Mouse (Mus musculus) limb, embryonic 13.5 days (tissue): ENCODE results near the gene Maml2. TPM values are rescaled to one million over a fixed set of nuclear protein-coding genes. Genes with fewer than 3 reads are reported as not detected.
"Not testable (repeated sequence)": the region's sequence is repeated elsewhere in the genome, so short reads cannot be mapped to it uniquely, and the experiment has no call there.

Experiments used
- ATAC-seq: fragments of 200-750 bp; cut with Nextera tagmentation; 2 replicates; pipeline ENCODE4 v1.8.0; 2017; ENCODE audit warnings: low read depth, moderate number of reproducible peaks, moderate TSS enrichment; ENCODE audit not compliant: low FRiP score
- H3K27ac ChIP-seq: fragments of 300-500 bp; sonication (generic); 2 replicates; pipeline ENCODE4 v1.5.1; 2015; ENCODE audit warnings: inconsistent platforms, mild to moderate bottlenecking, moderate library complexity
- H3K27me3 ChIP-seq: fragments of 300-500 bp; sonication (generic); 2 replicates; pipeline ENCODE4 v1.6.1; 2015; ENCODE audit warnings: mild to moderate bottlenecking, inconsistent platforms
- H3K36me3 ChIP-seq: fragments of 300-500 bp; sonication (generic); 2 replicates; pipeline ENCODE4 v1.6.1; 2015; ENCODE audit warnings: inconsistent platforms, mild to moderate bottlenecking, moderate library complexity
- H3K4me1 ChIP-seq: fragments of 300-500 bp; sonication (generic); 2 replicates; pipeline ENCODE4 v1.6.1; 2015; ENCODE audit warnings: inconsistent platforms
- H3K4me2 ChIP-seq: fragments of 300-500 bp; sonication (generic); replicated peaks from 2 replicates; pipeline ENCODE4 v1.6.1; 2015; ENCODE audit warnings: inconsistent platforms, mild to moderate bottlenecking, moderate library complexity
- H3K4me3 ChIP-seq: fragments of 300-500 bp; sonication (generic); 2 replicates; pipeline ENCODE4 v1.5.1; 2015; ENCODE audit warnings: moderate library complexity, mild to moderate bottlenecking, inconsistent platforms
- H3K9ac ChIP-seq: fragments of 300-500 bp; sonication (generic); 2 replicates; pipeline ENCODE4 v1.6.1; 2015; ENCODE audit warnings: mild to moderate bottlenecking, inconsistent platforms
- H3K9me3 ChIP-seq: fragments of 300-500 bp; sonication (generic); 2 replicates; pipeline ENCODE4 v1.6.1; 2016; ENCODE audit warnings: inconsistent platforms
- WGBS: fragments of 180-500 bp; shearing (Covaris S2); methylation state at CpG from one replicate; pipeline ENCODE4 v1.1.7; 2015; 5-methylcytosine and 5-hydroxymethylcytosine counted together
- microRNA-seq: library from miRNA; unstranded; fragments of <30 nt; microRNA quantifications from one replicate; pipeline ENCODE4, GENCODE M21; 2016
- polyA plus RNA-seq: library from polyadenylated mRNA; unstranded; fragments of >200 nt; fragmentation: Nextera tagmentation; extraction: Ambion mirVana; gene quantifications from 2 replicates; pipeline ENCODE4 v1.2.1, GENCODE M21; 2015

The Maml2 gene
- polyA plus RNA-seq, 1 experiment from 2014 or later, result 15.9 TPM

DNA sequence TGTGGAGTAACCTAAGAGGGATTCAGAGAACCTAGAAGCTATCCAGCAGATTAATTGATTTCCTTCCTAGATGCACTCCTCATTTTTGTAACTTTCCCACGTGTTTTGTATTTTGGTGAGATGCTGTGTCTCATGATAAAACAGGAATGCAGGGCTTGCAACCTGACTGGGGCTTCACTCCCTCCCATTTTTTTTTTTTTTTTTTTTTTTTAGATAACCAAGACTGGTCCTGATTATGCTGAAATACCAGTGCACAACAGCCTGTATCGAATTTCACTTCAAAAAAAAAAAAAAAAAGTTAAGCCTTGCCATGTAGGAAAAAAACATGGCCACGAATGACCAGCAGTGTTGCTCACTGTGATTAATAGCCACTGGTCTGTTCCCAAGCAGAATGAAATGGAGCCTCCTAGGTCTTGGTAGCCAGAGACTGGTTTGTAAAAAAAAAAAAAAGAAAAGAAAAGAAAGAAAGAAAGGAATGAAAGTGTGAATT, 409.4 kb downstream of the Maml2 start:
- H3K4me1 ChIP-seq, result no peaks in the 10 kb centered on the region
- no peak overlapping the region for H3K4me3 ChIP-seq
- WGBS, result 10% methylated on average over 3 of the region's 3 CpGs
- no peak overlapping the region for H3K9ac ChIP-seq
- no peak for ATAC-seq
- H3K4me2 ChIP-seq, result no peak overlapping the region
- H3K36me3 ChIP-seq, result peaks cover 42% of the 10 kb centered on the region
- no peaks in the 10 kb centered on the region for H3K9me3 ChIP-seq
- H3K27me3 ChIP-seq, result no peaks in the 10 kb centered on the region
- no peak overlapping the region for H3K27ac ChIP-seq

DNA sequence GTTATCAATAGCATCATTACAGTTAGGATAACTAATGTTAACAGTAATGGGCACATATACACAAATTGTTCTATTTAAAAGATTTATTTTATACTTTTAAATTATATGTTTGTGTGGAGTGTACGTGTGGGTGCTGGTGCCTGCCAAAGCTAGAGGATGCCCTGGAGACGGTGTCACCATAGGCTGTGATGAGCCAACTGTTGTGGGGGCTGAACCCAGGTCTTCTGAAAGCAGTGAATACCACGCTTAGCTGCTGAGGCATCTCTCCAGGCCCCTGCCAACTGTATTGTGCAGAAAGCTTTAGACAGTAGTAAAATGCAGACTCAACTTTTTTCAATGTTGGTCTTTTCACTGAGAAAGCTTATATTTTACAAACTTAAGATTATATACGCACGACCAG, 411.7 kb downstream of the Maml2 start:
- Histone ChIP-seq H3K9me3 (no peaks in the 10 kb centered on the region), H3K4me3 (no peak overlapping the region), H3K27me3 (no peaks in the 10 kb centered on the region), H3K4me1 (no peaks in the 10 kb centered on the region), H3K27ac (no peak overlapping the region), H3K4me2 (no peak overlapping the region), H3K9ac (no peak overlapping the region), H3K36me3 (peaks cover 20% of the 10 kb centered on the region)
- no peak for ATAC-seq
- WGBS, result 78% methylated on average over 5 of the region's 5 CpGs

- peak overlapping the region; percentile 38; the same call in 1 of the 2 replicates for H3K4me2 ChIP-seq
- WGBS, result 82% methylated on average over 2 of the region's 2 CpGs
Observed at GRCm38 (mm10) chr9:13715891-13716290, 418.1 kb downstream of the Maml2 start.

DNA sequence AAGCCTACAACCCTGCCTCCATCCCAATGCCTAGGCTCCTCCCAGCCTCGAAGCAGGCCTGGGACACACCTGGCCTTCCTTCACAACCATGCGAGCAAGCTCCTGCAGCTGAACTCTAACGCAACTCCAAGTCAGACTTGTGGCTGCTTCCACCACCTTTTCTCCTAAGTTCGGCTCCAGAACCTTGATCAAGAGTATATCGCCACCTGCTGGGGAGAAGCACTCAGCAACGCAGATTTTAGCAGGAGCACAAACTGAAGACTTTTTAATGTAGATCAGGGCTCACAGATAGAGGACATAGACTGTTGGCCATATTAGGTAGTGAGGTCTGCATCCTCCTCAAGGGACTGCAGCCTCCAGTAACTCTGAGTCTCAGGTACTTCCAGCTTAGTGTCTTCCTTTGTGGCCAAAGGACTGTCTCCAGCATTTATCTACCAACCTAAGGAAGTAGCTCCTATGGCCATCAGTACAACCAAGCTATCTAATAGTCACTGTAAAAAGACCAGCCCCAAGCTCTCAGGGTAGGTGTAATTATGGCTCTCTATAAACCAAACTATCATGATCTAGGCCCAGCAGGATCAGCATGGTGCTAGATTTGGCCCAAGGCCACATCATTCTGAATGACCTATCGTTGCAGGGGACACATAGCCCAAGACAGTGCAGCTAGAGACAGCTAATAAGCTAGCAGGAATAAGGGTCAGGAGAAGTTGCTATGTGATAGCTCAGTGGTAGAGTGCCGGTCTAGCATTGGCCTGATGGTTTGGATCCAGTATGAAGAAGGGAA, 418.8 kb downstream of the Maml2 start:
- Histone ChIP-seq H3K4me1 (no peaks in the 10 kb centered on the region), H3K27ac (no peak overlapping the region), H3K4me2 (peak overlapping the region; percentile 38; the same call in 1 of the 2 replicates), H3K9me3 (no peaks in the 10 kb centered on the region), H3K36me3 (no peaks in the 10 kb centered on the region), H3K27me3 (no peaks in the 10 kb centered on the region), H3K4me3 (no peak overlapping the region), H3K9ac (no peak overlapping the region)
- WGBS, result 23% methylated on average over 8 of the region's 8 CpGs
- peak; percentile 71 for ATAC-seq

More at GRCm38 (mm10) chr9:13715891-13716290, 418.1 kb downstream of the Maml2 start:
- not testable (repeated sequence) for ATAC-seq, H3K9ac ChIP-seq, H3K27ac ChIP-seq, H3K27me3 ChIP-seq, H3K9me3 ChIP-seq, H3K4me3 ChIP-seq, H3K36me3 ChIP-seq, H3K4me1 ChIP-seq

GRCm38 (mm10) chr9:13748404-13748797, 450.6 kb downstream of the Maml2 start, which contains the start of gene Mtmr2:
Gene Mtmr2, plus strand, starts transcription at chr9:13748410.
- H3K27me3 ChIP-seq, result no peaks in the 10 kb centered on the region
- H3K4me3 ChIP-seq, result peak within 1 kb of the TSS; percentile 98
- no peaks in the 10 kb centered on the region for H3K36me3 ChIP-seq
- H3K4me1 ChIP-seq, result peaks cover 14% of the 10 kb centered on the region
- ATAC-seq, result no peak
- WGBS, result 54% methylated on average over 2 of the region's 2 CpGs
- H3K27ac ChIP-seq, result peak within 1 kb of the TSS; percentile 92
- peak within 1 kb of the TSS; percentile 87 for H3K4me2 ChIP-seq
- H3K9ac ChIP-seq, result peak within 1 kb of the TSS; percentile 98
- no peaks in the 10 kb centered on the region for H3K9me3 ChIP-seq

DNA sequence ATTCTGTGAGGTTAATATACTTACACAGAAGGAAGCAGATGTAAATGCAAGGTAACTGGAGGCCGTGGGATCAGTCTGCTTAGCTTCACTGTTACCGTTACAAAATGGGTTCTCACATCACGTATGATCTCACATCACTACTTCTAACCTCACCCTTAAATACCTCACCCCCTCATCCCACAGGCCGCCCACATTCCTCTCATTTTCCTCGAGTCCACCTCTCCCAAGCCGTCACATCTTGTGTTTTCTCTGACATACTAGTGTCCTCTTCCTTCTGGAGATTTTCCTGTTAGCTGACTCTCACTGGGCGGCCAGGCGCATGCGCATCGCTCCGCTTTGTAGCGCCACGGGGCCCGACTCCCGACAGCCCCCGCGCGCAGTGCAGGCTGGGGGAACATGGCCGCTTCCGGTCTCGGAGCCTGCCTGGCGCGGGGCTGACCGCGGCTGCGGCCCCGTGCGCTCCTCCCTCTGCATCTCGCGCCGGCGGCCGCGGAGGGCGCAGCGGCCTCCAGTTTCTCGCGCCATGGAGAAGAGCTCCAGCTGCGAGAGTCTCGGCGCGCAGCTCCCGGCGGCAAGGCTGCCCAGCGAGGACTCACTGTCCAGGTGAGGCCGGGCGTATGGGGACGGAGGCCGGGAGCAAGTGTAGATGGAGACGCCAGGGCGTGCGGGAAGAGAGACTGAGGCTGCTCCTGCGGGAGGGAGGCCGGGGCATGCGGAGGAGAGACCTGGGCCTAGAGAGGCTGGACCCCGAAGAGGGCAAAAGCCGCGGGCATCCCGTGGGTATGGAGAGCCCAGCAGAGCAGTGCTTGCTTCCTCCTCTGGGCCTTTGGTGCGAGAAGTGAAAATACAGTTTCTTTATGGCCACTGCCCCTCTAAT, 451.3 kb downstream of the Maml2 start:
- Histone ChIP-seq H3K36me3 (no peaks in the 10 kb centered on the region; the same call in 1 of the 2 replicates), H3K4me3 (peak overlapping the region; percentile 98), H3K27me3 (no peaks in the 10 kb centered on the region), H3K27ac (peak overlapping the region; percentile 92), H3K9ac (peak overlapping the region; percentile 98), H3K4me1 (peaks cover 14% of the 10 kb centered on the region), H3K9me3 (peaks cover 5% of the 10 kb centered on the region; the same call in 1 of the 2 replicates), H3K4me2 (peak overlapping the region; percentile 87)
- 2% methylated on average over 58 of the region's 60 CpGs for WGBS
- peak; percentile 99 for ATAC-seq

GRCm38 (mm10) chr9:13749675-13749998, 451.9 kb downstream of the Maml2 start:
- Histone ChIP-seq H3K9me3 (peaks cover 5% of the 10 kb centered on the region; the same call in 1 of the 2 replicates), H3K9ac (peak overlapping the region; percentile 98), H3K4me1 (peaks cover 14% of the 10 kb centered on the region), H3K4me3 (peak overlapping the region; percentile 98), H3K4me2 (peak overlapping the region; percentile 87), H3K27ac (peak overlapping the region; percentile 92), H3K36me3 (no peaks in the 10 kb centered on the region; the same call in 1 of the 2 replicates), H3K27me3 (no peaks in the 10 kb centered on the region)
- no peak for ATAC-seq
- WGBS, result 9% methylated on average over 7 of the region's 7 CpGs

GRCm38 (mm10) chr9:13752543-13752942, 454.8 kb downstream of the Maml2 start:
- ATAC-seq, result no peak
- WGBS, result 83% methylated on average over 4 of the region's 4 CpGs

More at GRCm38 (mm10) chr9:13752543-13752942, 454.8 kb downstream of the Maml2 start:
- Histone ChIP-seq H3K27ac (no peak overlapping the region), H3K4me3 (no peak overlapping the region), H3K4me2 (no peak overlapping the region), H3K27me3 (no peaks in the 10 kb centered on the region), H3K36me3 (no peaks in the 10 kb centered on the region; the same call in 1 of the 2 replicates), H3K9ac (no peak overlapping the region), H3K9me3 (peaks cover 5% of the 10 kb centered on the region; the same call in 1 of the 2 replicates), H3K4me1 (peaks cover 14% of the 10 kb centered on the region)

Small RNA genes within 50 kb of the gene (microRNA-seq; reads per million reads assigned to microRNA genes)
- not detected for gene Gm22643

Other genes with a start within 250 kb of the Maml2 start
- 10.3 and 10.6 TPM in 2 replicates for gene Jrkl, start 52.1 kb upstream of the Maml2 start, polyA plus RNA-seq
- gene Ccdc82, start 51.0 kb upstream of the Maml2 start, polyA plus RNA-seq, result 5.9 and 6.8 TPM in 2 replicates
- gene Gm17571, start 148.8 kb downstream of the Maml2 start, polyA plus RNA-seq, result not detected in 2 replicates